Mouse (Mus musculus) heart, adult 11 months (tissue): ENCODE measurements around the gene Ermp1.
"Not testable (repeated sequence)": the region's sequence is repeated elsewhere in the genome, so short reads cannot be mapped to it uniquely, and the experiment has no call there.

ENCODE experiments used
- DNase-seq: peaks from one replicate; pipeline ENCODE4 v3.0.0; 2022

Gene Ermp1

DNA sequence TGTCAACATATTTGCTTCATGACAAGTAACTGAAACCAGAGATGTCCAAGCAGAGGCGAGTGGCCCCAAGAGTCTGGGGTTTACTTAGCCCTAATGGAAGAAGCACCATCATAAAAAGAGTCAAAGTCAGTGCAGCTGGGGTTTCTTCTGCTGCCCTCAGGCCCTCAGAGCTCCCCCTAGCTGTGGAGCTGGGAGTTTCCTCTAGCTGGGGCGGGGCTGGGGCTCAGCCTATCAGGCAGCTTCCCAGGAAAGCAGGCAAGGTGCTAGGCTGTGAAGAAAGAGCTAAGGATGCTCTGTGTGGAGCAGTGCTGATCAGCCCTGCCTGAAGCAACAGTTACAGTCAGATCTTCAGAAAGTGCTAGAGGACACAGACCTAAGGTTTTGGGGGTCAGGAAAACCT is 51.2 kb downstream of the Ermp1 start:
- DNase-seq: peak; percentile 82

DNA sequence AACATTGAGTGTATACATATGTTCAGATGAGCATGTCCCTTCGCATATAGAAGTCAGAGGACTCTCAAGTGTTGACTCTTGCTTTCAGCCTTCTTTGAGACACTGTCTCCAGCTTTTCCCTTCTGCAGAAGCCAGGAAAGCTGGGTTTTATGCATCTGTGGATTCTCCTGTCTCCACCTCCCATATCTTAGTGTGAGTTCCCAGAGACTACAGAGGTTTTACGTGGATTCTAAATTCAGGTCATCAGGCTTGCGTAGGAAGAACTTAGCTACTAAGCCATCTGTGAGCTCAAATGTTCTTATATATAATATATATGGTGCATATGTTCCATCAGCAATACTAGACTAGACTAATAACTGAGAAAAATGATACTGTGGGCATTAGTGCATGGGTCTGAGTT is 51.9 kb downstream of the Ermp1 start:
- peak; percentile 17 for DNase-seq

DNA sequence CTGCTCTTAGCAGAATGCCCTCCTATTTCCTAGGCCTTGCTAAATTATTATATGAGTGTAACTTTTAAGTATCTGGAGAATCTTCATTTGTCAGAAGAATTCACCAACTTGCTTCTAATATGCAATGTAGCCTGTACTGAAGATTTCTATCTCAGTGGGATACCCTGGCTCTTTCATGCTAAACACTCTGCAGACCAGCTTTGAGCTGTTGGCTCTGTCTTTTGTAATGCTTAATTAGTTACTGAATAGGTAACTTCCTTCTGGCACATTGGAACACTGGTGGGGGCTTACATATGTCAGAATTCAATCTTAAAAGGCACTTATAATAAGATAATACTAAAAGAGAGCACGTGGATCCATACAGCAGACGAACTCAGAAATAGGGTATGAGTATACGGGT is 54.4 kb downstream of the Ermp1 start:
- DNase-seq: not testable (repeated sequence)

DNA sequence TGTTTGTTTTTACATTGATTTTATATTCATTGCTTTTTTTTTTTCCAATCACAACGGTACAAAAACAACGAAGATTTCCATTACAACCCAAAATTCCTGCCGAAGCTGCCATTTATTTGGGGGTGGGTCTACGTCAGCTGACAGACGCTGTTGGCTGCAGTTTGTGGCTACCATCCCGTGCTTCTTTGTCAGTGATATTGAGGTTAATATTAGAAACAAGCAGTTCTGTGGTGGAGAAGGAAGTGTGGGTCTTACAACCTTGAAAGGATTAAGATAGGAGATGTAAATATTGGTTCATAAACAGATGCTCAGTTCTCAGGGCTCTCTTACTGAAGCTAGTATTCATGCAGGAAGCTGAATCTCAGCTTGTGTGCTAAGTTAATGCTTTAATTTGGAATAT is 64.5 kb downstream of the Ermp1 start:
- peak; percentile 57 for DNase-seq

DNA sequence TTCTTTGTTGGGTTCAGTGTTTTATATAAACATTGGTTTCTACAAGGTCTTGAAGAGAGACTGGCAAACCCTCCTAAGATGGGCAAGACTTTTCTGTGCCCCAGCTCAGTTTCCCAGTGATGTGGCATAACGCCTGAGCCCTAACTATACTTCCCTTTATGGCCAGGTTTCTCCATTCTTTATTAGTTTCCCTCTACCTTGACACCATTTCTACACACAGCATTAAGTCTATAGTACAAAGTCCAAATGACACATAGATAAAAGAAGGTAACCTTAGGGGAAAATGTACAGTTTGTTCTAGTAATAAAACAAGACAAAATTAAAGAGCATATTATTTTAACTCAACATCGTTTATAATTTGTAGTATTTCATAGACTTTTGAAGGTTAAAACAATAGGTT is 65.8 kb downstream of the Ermp1 start:
- DNase-seq: no peak

DNA sequence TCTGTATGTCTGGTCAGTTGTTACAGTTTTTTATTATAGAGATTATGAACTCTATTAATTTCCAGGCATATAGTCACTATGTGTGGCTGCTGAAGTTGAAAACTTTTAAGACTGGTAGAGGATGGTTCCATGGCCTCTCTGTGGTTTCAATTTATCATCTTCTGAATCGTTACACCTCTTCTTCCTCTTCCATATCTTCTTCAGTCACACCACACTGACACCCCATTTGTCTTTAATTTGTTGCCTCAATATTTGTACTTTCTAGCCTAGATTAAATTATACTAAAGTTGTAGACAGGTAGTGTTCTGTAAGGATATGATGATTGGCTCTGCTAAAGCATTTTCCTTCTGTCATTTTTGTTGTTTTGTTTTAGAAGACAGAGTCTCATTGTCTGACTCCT is 81.7 kb downstream of the Ermp1 start:
- DNase-seq: no peak

DNA sequence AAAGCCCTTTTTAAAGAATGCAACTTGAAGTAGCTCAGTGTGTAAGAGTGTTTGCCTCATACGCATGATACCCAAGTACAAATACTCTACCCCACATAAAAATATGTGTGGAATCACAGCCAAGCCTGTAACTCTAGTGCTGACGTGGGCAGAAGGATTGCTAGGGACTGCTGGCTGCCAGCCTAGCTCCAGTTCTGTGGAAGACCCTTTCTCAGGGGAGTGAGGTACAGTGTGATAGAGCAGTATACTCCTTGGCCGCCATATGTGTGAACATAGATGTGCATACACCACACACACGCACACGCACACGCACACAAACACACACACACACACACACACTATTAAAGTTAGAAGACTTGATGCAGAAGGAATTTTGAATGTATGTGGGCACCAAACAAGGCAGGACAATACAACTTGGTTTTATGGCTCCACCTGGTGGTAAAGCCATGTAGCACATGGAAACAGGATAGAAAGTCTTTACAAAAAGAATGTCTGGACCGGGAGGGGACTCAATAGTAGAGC is 84.9 kb downstream of the Ermp1 start:
- DNase-seq: no peak

DNA sequence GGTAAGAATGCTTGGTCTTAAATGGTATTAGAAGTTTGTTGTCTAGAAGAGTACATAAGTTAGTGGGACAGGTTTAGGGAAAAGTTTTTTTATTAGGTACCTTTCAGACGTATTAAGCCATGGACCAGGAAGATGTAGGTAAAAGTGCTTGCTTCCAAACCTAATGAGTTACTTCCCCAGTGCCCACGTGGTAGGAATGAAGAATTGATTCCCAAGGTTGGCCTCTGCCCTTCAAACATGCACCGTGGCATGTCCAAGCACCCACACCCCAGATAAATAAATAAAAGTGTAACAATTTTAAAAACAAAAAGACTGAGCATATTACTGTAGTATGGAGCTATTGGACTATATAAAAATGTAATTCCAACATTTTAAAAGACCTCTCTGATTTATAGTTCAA is 85.6 kb downstream of the Ermp1 start:
- no peak for DNase-seq

DNA sequence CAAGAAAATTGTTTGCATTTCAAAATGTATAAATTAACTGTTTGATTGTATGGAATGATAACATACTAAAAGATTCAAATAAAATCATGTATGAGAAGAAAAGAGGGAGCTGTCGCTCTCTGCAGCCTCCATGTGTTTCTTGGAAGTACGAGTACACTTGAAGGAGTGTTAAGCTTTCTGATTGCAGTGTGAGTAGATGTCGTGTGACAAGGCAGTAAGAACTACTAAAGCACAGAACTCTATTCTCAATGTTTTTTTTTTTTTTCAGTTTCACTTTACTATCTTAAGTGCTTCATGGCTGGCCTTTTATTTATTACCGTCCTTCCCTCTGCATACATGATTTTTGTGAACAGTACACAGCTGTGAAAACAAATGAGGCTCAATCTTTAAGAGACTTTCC is 86.0 kb downstream of the Ermp1 start:
- DNase-seq: no peak
